Mouse (Mus musculus): Measurements from ENCODE around the gene Hist1h2be. TPM values are rescaled to one million over a fixed set of nuclear protein-coding genes. Genes with fewer than 3 reads are reported as not detected.
"Not testable (repeated sequence)": the region's sequence is repeated elsewhere in the genome, so short reads cannot be mapped to it uniquely, and the experiment has no call there.

Hist1h2be gene
- polyA plus RNA-seq (2016; fragmentation: Nextera tagmentation; extraction: Ambion mirVana), result 2.5 and 2.7 TPM in 2 replicates

DNA sequence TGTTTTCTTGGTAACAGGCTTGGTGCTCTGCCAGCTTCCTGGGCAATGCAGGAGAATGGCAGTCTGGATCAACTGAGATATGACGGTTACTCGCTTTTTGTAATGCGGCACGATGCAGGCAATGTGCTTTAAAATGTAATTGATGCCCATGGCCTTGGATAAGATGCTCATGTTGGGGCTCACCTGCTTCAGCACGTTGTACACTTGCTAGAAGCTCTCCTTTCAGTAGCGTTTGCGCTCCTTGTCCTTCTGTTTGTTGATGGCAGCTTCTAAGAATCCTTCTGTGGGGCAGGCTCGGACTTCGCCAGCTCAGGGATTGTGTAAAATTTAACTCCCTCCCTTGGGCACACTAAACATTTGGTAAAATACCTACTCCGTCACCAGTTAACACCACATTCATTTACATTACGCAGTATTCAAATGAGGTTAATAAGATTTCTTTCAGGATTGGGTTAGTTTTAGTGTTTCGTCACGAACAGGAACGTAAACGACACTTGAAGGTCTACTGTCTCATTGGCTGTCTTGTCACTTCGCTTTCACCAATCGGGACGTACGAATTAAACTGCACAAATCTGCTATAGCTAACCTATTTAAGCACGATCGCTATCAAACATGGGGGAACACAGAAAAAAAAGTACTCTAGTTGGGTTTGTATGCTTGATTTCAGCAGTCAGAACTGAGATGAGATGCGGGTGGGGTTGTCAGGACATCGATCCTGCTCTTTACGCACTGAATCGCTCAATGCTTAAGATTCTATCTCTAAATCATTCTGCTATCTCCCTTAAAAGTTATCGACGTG lies at the start of gene Hist1h2be:
Gene Hist1h2be (minus strand): TSS at position 392 of the 799 bp plus-strand sequence.
- peak; percentile 76 for DNase-seq (ENCODE audit: low spot score)
- Histone ChIP-seq H3K4me3 (peak within 1 kb of the TSS; percentile 71), H3K27ac (peak within 1 kb of the TSS; percentile 95), H3K27me3 (ENCODE audit: insufficient read depth, poor library complexity, severe bottlenecking) (no peaks in the 10 kb centered on the region; the same call in 1 of the 2 replicates), H3K36me3 (no peaks in the 10 kb centered on the region), H3K4me1 (replicated peaks) (peaks cover 19% of the 10 kb centered on the region), H3K9me3 (no peaks in the 10 kb centered on the region)
- WGBS, result 2% methylated on average over 27 of the region's 27 CpGs

GRCm38 (mm10) chr13:23662536-23662935 lies 41.6 kb upstream of the Hist1h2be start:
- WGBS, result 78% methylated on average over 3 of the region's 3 CpGs

GRCm38 (mm10) chr13:23659636-23660366 lies 38.9 kb upstream of the Hist1h2be start:
- Histone ChIP-seq H3K4me1 (replicated peaks) (no peaks in the 10 kb centered on the region), H3K4me3 (no peak overlapping the region), H3K27me3 (ENCODE audit: insufficient read depth, poor library complexity, severe bottlenecking) (no peaks in the 10 kb centered on the region), H3K36me3 (no peaks in the 10 kb centered on the region), H3K27ac (no peak overlapping the region), H3K9me3 (no peaks in the 10 kb centered on the region)
- DNase-seq (ENCODE audit: low spot score), result no peak
- WGBS, result 80% methylated on average over 6 of the region's 6 CpGs

More at GRCm38 (mm10) chr13:23662536-23662935, 41.6 kb upstream of the Hist1h2be start:
- no peaks in the 10 kb centered on the region for H3K9me3 ChIP-seq
- no peaks in the 10 kb centered on the region for H3K4me1 ChIP-seq (replicated peaks)
- no peak overlapping the region for H3K4me3 ChIP-seq
- no peak for DNase-seq (ENCODE audit: low spot score)
- H3K27me3 ChIP-seq (ENCODE audit: insufficient read depth, poor library complexity, severe bottlenecking), result no peaks in the 10 kb centered on the region
- no peak overlapping the region for H3K27ac ChIP-seq
- H3K36me3 ChIP-seq, result no peaks in the 10 kb centered on the region

DNA sequence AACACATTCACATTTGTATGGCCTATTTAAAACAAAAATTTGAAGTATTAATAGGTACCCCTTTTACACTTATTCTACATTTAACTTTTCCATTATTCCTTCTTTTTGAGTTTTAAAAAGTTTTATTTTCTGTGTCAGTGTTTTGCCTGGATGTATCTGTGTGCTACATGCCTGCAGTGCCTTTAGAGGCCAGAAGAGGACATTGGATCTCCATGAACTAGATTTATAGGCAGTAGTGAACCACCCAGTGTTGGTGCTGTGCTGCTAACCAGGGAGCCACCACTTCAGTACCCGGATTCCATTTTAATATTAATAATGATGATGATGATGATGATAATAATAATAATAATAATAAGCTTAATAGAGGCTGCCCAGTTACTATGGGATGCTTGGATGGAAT lies 9.7 kb upstream of the Hist1h2be start:
- H3K36me3 ChIP-seq, result no peaks in the 10 kb centered on the region
- H3K27me3 ChIP-seq (ENCODE audit: insufficient read depth, poor library complexity, severe bottlenecking), result 0 out of 2 replicates have a peak, but pooled peaks cover 2% of the 10 kb centered on the region
- no peaks in the 10 kb centered on the region for H3K9me3 ChIP-seq
- no peaks in the 10 kb centered on the region for H3K4me1 ChIP-seq (replicated peaks)
- WGBS, result 32% methylated on average over 1 of the region's 1 CpGs
- no peak for DNase-seq (ENCODE audit: low spot score)
- no peak overlapping the region for H3K27ac ChIP-seq
- H3K4me3 ChIP-seq, result no peak overlapping the region

DNA sequence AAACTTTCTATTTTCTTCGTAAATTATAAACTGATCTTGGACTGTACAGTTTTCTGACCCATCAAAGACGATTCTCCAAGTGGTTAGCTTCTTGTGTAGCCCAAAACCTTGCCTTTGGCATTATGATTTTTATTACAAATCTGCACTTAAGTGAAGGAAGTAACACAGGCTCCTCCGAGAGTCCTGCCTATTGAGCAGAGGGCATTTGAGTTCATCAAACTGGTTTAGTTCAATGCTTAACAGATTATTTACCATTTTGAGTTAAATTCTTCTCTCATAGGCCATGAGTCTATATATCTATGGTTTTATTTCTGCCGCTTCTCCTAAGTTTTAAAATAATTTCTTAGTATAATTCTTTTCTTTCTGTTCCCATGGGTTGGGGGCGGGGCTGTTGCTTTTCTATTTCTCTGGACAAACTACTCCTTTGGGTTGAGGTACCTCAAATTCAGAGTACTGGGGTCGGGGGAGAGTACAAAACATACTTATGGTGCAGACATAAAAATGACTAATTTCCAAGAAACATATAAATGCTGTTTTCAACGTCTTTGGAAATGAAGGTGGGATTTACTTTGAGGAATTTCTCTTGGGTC lies 2.0 kb upstream of the Hist1h2be start:
- Histone ChIP-seq H3K36me3 (no peaks in the 10 kb centered on the region), H3K9me3 (no peaks in the 10 kb centered on the region), H3K4me3 (peak overlapping the region; percentile 71), H3K4me1 (replicated peaks) (peaks cover 19% of the 10 kb centered on the region), H3K27me3 (ENCODE audit: insufficient read depth, poor library complexity, severe bottlenecking) (no peaks in the 10 kb centered on the region; the same call in 1 of the 2 replicates), H3K27ac (peak overlapping the region; percentile 95)
- 31% methylated on average over 7 of the region's 7 CpGs for WGBS
- DNase-seq (ENCODE audit: low spot score), result no peak

DNA sequence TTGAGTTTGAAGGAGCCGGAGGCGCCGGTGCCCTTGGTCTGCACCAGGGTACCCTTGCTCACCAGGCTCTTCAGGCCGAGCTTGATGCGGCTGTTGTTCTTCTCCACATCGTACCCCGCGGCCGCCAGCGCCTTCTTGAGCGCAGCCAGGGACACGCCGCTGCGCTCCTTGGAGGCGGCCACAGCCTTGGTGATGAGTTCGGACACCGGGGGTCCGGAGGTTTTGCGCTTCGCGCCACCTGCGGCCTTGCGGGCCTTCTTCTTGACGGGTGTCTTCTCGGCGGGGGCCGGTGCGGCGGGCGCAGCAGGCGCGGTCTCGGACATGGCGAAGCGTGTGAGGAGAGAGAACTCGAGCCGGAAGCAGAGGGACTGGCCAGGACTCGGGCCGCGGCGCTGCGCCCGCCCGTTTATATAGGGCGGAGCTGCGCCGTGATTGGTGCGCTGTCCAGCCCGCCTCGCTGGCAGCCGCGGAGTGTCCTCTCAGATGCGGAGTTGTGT lies 1.3 kb upstream of the Hist1h2be start, which contains the start of gene Hist1h1e:
Gene Hist1h1e (minus strand): TSS at position 384 of the 497 bp plus-strand sequence.
- H3K27me3 ChIP-seq (ENCODE audit: insufficient read depth, poor library complexity, severe bottlenecking); H3K36me3 ChIP-seq; H3K9me3 ChIP-seq: not testable (repeated sequence)
- DNase-seq (ENCODE audit: low spot score), result peak; percentile 91
- Histone ChIP-seq H3K4me3 (peak within 1 kb of the TSS; percentile 71), H3K27ac (peak within 1 kb of the TSS; percentile 95), H3K4me1 (replicated peaks) (peaks cover 19% of the 10 kb centered on the region)
- under 1% methylated on average over 53 of the region's 53 CpGs for WGBS

- Histone ChIP-seq H3K4me3 (peak overlapping the region; percentile 71), H3K4me1 (replicated peaks) (peaks cover 19% of the 10 kb centered on the region), H3K27me3 (ENCODE audit: insufficient read depth, poor library complexity, severe bottlenecking) (no peaks in the 10 kb centered on the region; the same call in 1 of the 2 replicates), H3K36me3 (no peaks in the 10 kb centered on the region), H3K9me3 (no peaks in the 10 kb centered on the region), H3K27ac (peak overlapping the region; percentile 95)
- WGBS, result 1% methylated on average over 18 of the region's 18 CpGs
- peak; percentile 51 for DNase-seq (ENCODE audit: low spot score)
These were observed 729 bp upstream of the Hist1h2be start for GRCm38 (mm10) chr13:23621532-23622174.

DNA sequence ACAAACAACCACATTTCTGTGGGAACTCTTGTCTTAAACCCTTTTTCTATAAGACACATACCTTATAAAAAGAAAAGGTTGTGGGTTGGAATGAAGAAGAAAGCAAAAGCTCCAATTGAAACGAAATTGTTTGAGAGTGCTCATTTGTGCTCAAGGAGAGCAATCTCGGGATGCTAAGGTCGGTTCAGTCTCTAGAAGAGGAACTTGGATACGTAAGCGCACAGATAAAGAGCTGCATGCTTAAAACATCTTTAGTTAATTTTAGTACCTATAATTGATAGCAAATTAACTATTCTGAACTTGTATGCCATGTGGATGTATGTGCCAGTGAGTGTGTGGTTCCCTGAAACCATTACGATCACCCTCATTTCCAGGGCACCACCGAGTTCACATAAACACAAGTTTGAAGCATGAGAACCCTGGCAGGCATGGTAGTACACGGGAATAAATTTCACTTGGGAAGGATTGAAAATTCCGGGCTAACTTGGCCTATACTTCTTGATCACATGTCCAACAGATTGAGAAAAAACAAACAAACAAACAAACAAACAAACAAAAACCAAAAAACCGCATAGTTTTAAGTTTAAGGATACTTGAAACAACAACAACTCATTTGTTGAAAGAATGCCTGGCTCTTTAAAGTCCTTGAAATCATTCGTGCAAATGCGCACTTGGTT lies 730 bp downstream of the Hist1h2be start:
- no peak for DNase-seq (ENCODE audit: low spot score)
- 61% methylated on average over 12 of the region's 12 CpGs for WGBS
- H3K36me3 ChIP-seq, result no peaks in the 10 kb centered on the region
- peak overlapping the region; percentile 95 for H3K27ac ChIP-seq
- H3K9me3 ChIP-seq, result no peaks in the 10 kb centered on the region
- H3K4me1 ChIP-seq (replicated peaks), result peaks cover 19% of the 10 kb centered on the region
- H3K4me3 ChIP-seq, result peak overlapping the region; percentile 71
- no peaks in the 10 kb centered on the region; the same call in 1 of the 2 replicates for H3K27me3 ChIP-seq (ENCODE audit: insufficient read depth, poor library complexity, severe bottlenecking)

- H3K36me3 ChIP-seq, result no peaks in the 10 kb centered on the region
- H3K4me3 ChIP-seq, result no peak overlapping the region
- H3K27me3 ChIP-seq (ENCODE audit: insufficient read depth, poor library complexity, severe bottlenecking), result no peaks in the 10 kb centered on the region
- 89% methylated on average over 3 of the region's 3 CpGs for WGBS
- H3K27ac ChIP-seq, result no peak overlapping the region
- no peak for DNase-seq (ENCODE audit: low spot score)
- H3K4me1 ChIP-seq (replicated peaks), result no peaks in the 10 kb centered on the region
- no peaks in the 10 kb centered on the region for H3K9me3 ChIP-seq
These were observed 9.3 kb downstream of the Hist1h2be start for GRCm38 (mm10) chr13:23611638-23612037.

DNA sequence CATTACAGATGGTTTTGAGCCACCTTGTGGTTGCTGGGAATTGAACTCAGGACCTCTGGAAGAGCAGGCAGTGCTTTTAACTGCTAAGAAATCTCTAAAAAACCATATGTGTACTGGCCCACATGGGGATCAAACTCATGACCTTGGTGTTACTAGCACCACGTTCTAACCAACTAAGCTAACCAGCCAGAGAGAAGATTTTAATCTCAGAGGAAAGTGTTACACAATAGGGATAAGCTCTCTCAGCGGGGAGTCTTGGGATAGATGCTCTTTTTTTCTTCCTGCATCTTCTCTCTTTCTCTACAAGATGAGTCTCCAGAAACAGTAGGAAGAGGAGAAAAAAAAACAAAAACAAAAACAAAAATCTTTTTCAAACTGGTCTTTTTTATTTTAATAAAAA lies 10.5 kb downstream of the Hist1h2be start:
- WGBS, result 78% methylated on average over 2 of the region's 2 CpGs
- no peak overlapping the region for H3K27ac ChIP-seq

GRCm38 (mm10) chr13:23609844-23610243 lies 11.1 kb downstream of the Hist1h2be start:
- DNase-seq (ENCODE audit: low spot score), result no peak
- no peaks in the 10 kb centered on the region for H3K36me3 ChIP-seq
- H3K27ac ChIP-seq, result no peak overlapping the region
- H3K9me3 ChIP-seq, result no peaks in the 10 kb centered on the region
- H3K27me3 ChIP-seq (ENCODE audit: insufficient read depth, poor library complexity, severe bottlenecking), result no peaks in the 10 kb centered on the region
- no peak overlapping the region for H3K4me3 ChIP-seq
- no peaks in the 10 kb centered on the region for H3K4me1 ChIP-seq (replicated peaks)

More for the DNA sequence above, 10.5 kb downstream of the Hist1h2be start:
- Histone ChIP-seq H3K4me3 (no peak overlapping the region), H3K27me3 (ENCODE audit: insufficient read depth, poor library complexity, severe bottlenecking) (no peaks in the 10 kb centered on the region), H3K4me1 (replicated peaks) (no peaks in the 10 kb centered on the region), H3K36me3 (no peaks in the 10 kb centered on the region), H3K9me3 (no peaks in the 10 kb centered on the region)
- no peak for DNase-seq (ENCODE audit: low spot score)

DNA sequence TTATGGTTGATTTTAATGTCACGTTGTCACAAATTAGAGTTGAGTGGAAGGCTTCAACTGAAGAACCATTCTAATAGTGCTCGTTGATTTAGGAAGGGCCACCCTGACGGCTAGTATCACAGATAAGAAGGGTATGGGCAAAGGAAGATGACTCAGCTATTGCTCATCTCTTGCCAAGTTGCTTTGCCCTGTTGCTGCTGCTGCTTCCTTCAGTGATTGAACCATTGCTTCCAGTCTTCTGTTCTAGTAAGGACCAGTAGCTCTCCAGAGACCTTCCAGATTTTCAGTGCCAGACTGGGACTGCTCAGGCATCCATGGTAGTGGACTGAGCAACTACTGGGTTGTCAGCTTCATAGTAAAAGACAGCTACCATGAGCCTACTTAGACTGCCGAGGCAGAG lies 11.7 kb downstream of the Hist1h2be start:
- no peak overlapping the region for H3K27ac ChIP-seq
- no peaks in the 10 kb centered on the region for H3K4me1 ChIP-seq (replicated peaks)
- no peaks in the 10 kb centered on the region for H3K9me3 ChIP-seq
- no peaks in the 10 kb centered on the region for H3K36me3 ChIP-seq
- H3K4me3 ChIP-seq, result no peak overlapping the region
- DNase-seq (ENCODE audit: low spot score), result no peak
- WGBS, result 90% methylated on average over 4 of the region's 4 CpGs
- no peaks in the 10 kb centered on the region for H3K27me3 ChIP-seq (ENCODE audit: insufficient read depth, poor library complexity, severe bottlenecking)
